Mouse (Mus musculus) G1E (cell line): Measurements from ENCODE around the gene Igsf11.

Source experiments
- CTCF ChIP-seq: IDR thresholded peaks from 2 replicates; pipeline ENCODE4 v1.5.1; 2012; ENCODE audit warnings: low read depth, low read length, inconsistent platforms, mixed read lengths
- GATA1 ChIP-seq: IDR thresholded peaks from 2 replicates; pipeline ENCODE4 v1.6.1; 2012; ENCODE audit warnings: borderline replicate concordance, low read length, inconsistent platforms, mixed read lengths
- GATA2 ChIP-seq: IDR thresholded peaks from 2 replicates; pipeline ENCODE4 v1.6.1; 2012; ENCODE audit warnings: low read depth, low read length, inconsistent platforms, borderline replicate concordance
- POLR2AphosphoS5 ChIP-seq: IDR thresholded peaks from 2 replicates; pipeline ENCODE4 v1.6.1; 2012; ENCODE audit warnings: low read depth, low read length, inconsistent platforms; ENCODE audit not compliant: insufficient replicate concordance
- TAL1 ChIP-seq: conservative IDR thresholded peaks from 2 replicates; pipeline ENCODE4 v1.6.1; 2012; ENCODE audit warnings: low read depth, low read length, inconsistent platforms, mixed read lengths

GRCm38 (mm10) chr16:39062596-39062995, 170.1 kb downstream of the Igsf11 start:
- no peak for TF ChIP-seq TAL1
- no peak for TF ChIP-seq GATA1
- TF ChIP-seq POLR2AphosphoS5, result no peak
- no peak for TF ChIP-seq CTCF
- no peak for TF ChIP-seq GATA2
